In genomic region chr5:24510635-24511034, GRCm38 (mm10) we compare ENCODE assay signal across 8 mouse cellular contexts. TPM values are rescaled to one million over a fixed set of nuclear protein-coding genes. Genes with fewer than 3 reads are reported as not detected.
A peak's percentile ranks its signal among the peaks of the same experiment; 100 is the strongest.
DNase-seq lines count a peak whose midpoint lies in the region; TF ChIP-seq lines count a peak whose summit lies in the region.
"Had no signal": no experiment of that assay in that cellular context is flagged by ENCODE, and none has a peak within 500 bp of the region (broad histone marks: within the 10 kb centered on the region; RNA-seq: fewer than 3 reads in every experiment).

No protein-coding gene starts in this region.

- no peak overlapping the region for H3K9ac ChIP-seq in ES-E14 (ENCODE audit: insufficient read depth, low read depth, low read length, poor library complexity, severe bottlenecking)
- H3K9ac ChIP-seq: limb, embryonic 12.5 days had no signal

- peak; percentile 30 for DNase-seq in layer of hippocampus, adult 9-10 months (ENCODE audit: low spot score)
- no peak for DNase-seq in layer of hippocampus, adult 8-10 months (ENCODE audit: low spot score in 2 of 2)
- peak; percentile 52 for DNase-seq in ES-E14 (ENCODE audit: low read depth, low spot score)
- DNase-seq in adrenal gland, postnatal 14 days, result peak; percentile 75
- DNase-seq in kidney, postnatal 10 days, result peak; percentile 70
- DNase-seq in thymus, postnatal 36 days, result peak; percentile 16 to 17
- DNase-seq in ovary, postnatal 14 days (ENCODE audit: low spot score), result no peak

- H3K4me3 ChIP-seq in ES-E14 (ENCODE audit: insufficient read depth in 1 of 2, low read depth in 1 of 2, low read length in 2 of 2, poor library complexity in 1 of 2, severe bottlenecking in 1 of 2), result no peak overlapping the region
- H3K4me3 ChIP-seq: limb, embryonic 12.5 days had no signal

- no peak overlapping the region for H3K27ac ChIP-seq in ES-E14 (ENCODE audit: insufficient read depth, low read depth, low read length, poor library complexity, severe bottlenecking)
- H3K27ac ChIP-seq: limb, embryonic 12.5 days had no signal

- no peaks in the 10 kb centered on the region for H3K36me3 ChIP-seq in ES-E14 (ENCODE audit: control insufficient read depth, insufficient read depth, low read length, poor library complexity, severe bottlenecking)
- H3K36me3 ChIP-seq: limb, embryonic 12.5 days had no signal

- H3K9me3 ChIP-seq in ES-E14 (ENCODE audit: control insufficient read depth, insufficient read depth, low read depth, low read length), result no peaks in the 10 kb centered on the region
- H3K9me3 ChIP-seq: limb, embryonic 12.5 days had no signal

- in situ Hi-C loops in ES-E14 (cut with MboI; ENCODE audit: low sequenced_read_pairs in 2 of 2, unreplicated experiment in 2 of 2), result no loop called here

- H3K4me1 ChIP-seq in ES-E14 (ENCODE audit: control insufficient read depth in 2 of 2, insufficient read depth in 2 of 2, low read length in 2 of 2, poor library complexity in 1 of 2), result peaks cover 0 to 8% of the 10 kb centered on the region in 2 experiments; a peak in 1 of 4 replicates

TF ChIP-seq in ES-E14, 5 proteins besides CTCF, POLR2A, EP300 and RAD21:
- TF ChIP-seq HCFC1 (IDR thresholded peaks at IDR 0.05; ENCODE audit: borderline replicate concordance, insufficient read depth, low read length) (no peak), MAFK (IDR thresholded peaks at IDR 0.05; ENCODE audit: insufficient read depth, low read depth, low read length) (no peak), ZNF384 (IDR thresholded peaks at IDR 0.05; ENCODE audit: low read depth, low read length) (no peak), CHD2 (IDR thresholded peaks at IDR 0.05; ENCODE audit: low read depth, low read length) (no peak), ZC3H11A (IDR thresholded peaks at IDR 0.05; ENCODE audit: borderline replicate concordance, low read depth, low read length) (no peak)
TF ChIP-seq in ES-E14: peak in this region for 0.

RNA-seq across cellular contexts. Expression of gene Gbx1, which starts 16.4 kb away (rescaled TPM):
- total RNA-seq in layer of hippocampus, adult 8-10 months (2022), result not detected
- 0.40 and 0.69 TPM in 2 replicates for total RNA-seq in ES-E14 (2012; rRNA removed)
- not detected in 2 replicates for total RNA-seq in adrenal gland, postnatal 14 days (2021)

RNA-seq across cellular contexts. Expression of gene Asb10, which starts 30.1 kb away (rescaled TPM):
- 1 to 10 TPM in 2 of 4 experiments, under 1 TPM in 2; 0.19 to 5.8 (median 3.0) TPM for total RNA-seq in layer of hippocampus, adult 8-10 months (2022)
- 0.18 and 0.53 TPM in 2 replicates for total RNA-seq in ES-E14 (2012; rRNA removed)
- total RNA-seq in adrenal gland, postnatal 14 days (2021), result 0.15 and 0.19 TPM in 2 replicates

RNA-seq across cellular contexts. Expression of gene 4931409K22Rik, which starts 46.0 kb away (rescaled TPM):
- under 1 TPM in 1 of 4 experiments, not detected in 3; 0.36 TPM for total RNA-seq in layer of hippocampus, adult 8-10 months (2022)
- 0.13 and 0.21 TPM in 2 replicates for total RNA-seq in ES-E14 (2012; rRNA removed)
- total RNA-seq in adrenal gland, postnatal 14 days (2021), result not detected in 2 replicates

RNA-seq across cellular contexts. Expression of gene Agap3, which starts 58.7 kb away (rescaled TPM):
- total RNA-seq in layer of hippocampus, adult 8-10 months (2022), result 100 to 1,000 TPM; 563 to 611 (median 584) TPM
- 50.1 and 51.2 TPM in 2 replicates for total RNA-seq in ES-E14 (2012; rRNA removed)
- total RNA-seq in adrenal gland, postnatal 14 days (2021), result 64.0 and 72.0 TPM in 2 replicates

Comparison
In these comparisons a context has a peak if more than half of its experiments do, and no peak if none do; other contexts are left out.
1. DNase-seq: peak in layer of hippocampus, adult 9-10 months (single experiment), ES-E14 (single experiment), adrenal gland, postnatal 14 days (single experiment), kidney, postnatal 10 days (single experiment) and thymus, postnatal 36 days (2 of 2); none in layer of hippocampus, adult 8-10 months (0 of 2) and ovary, postnatal 14 days (single experiment).